Mouse (Mus musculus) midbrain, embryonic 11.5 days (tissue): Measurements from ENCODE around the gene Lhx6. TPM values are rescaled to one million over a fixed set of nuclear protein-coding genes. Genes with fewer than 3 reads are reported as not detected.

ENCODE experiments used
- ATAC-seq: fragments of 200-750 bp; cut with Nextera tagmentation; 2 replicates; pipeline ENCODE4 v1.8.0; 2017; ENCODE audit warnings: moderate TSS enrichment, moderate library complexity; ENCODE audit not compliant: low FRiP score
- DNase-seq: peaks from one replicate; pipeline ENCODE4 v3.0.0; 2015; ENCODE audit warnings: low spot score; ENCODE audit errors: missing footprints
- H3K27ac ChIP-seq: fragments of 300-500 bp; sonication (generic); 2 replicates; pipeline ENCODE4 v1.5.1; 2014; ENCODE audit warnings: low read depth, low read length
- H3K27me3 ChIP-seq: fragments of 300-500 bp; sonication (generic); 2 replicates; pipeline ENCODE4 v1.6.1; 2014; ENCODE audit warnings: mild to moderate bottlenecking, low read length, moderate library complexity, mixed read lengths; ENCODE audit not compliant: control insufficient read depth, insufficient read depth
- H3K36me3 ChIP-seq: fragments of 300-500 bp; sonication (generic); 2 replicates; pipeline ENCODE4 v1.6.1; 2014; ENCODE audit warnings: mild to moderate bottlenecking, low read length, moderate library complexity, mixed read lengths; ENCODE audit not compliant: control insufficient read depth, insufficient read depth
- H3K4me1 ChIP-seq: fragments of 300-500 bp; sonication (generic); 2 replicates; pipeline ENCODE4 v1.6.1; 2014; ENCODE audit warnings: low read length; ENCODE audit not compliant: control insufficient read depth, insufficient read depth
- H3K4me2 ChIP-seq: fragments of 300-500 bp; sonication (generic); 2 replicates; pipeline ENCODE4 v1.6.1; 2014; ENCODE audit warnings: mild to moderate bottlenecking, moderate library complexity
- H3K4me3 ChIP-seq: fragments of 300-500 bp; sonication (generic); 2 replicates; pipeline ENCODE4 v1.5.1; 2014; ENCODE audit warnings: low read depth, low read length
- H3K9ac ChIP-seq: fragments of 300-500 bp; sonication (generic); 2 replicates; pipeline ENCODE4 v1.6.1; 2014; ENCODE audit warnings: low read length
- H3K9me3 ChIP-seq: fragments of 300-500 bp; sonication (generic); 2 replicates; pipeline ENCODE4 v1.6.1; 2016; ENCODE audit warnings: low read length; ENCODE audit not compliant: control insufficient read depth
- WGBS: fragments of 180-500 bp; shearing (Covaris S2); extraction: QIAGEN DNeasy Blood & Tissue Kit; methylation state at CpG from one replicate; pipeline ENCODE4 v1.1.7; 2014; 5-methylcytosine and 5-hydroxymethylcytosine counted together
- polyA plus RNA-seq: library from polyadenylated mRNA; unstranded; fragments of >200 nt; fragmentation: Nextera tagmentation; extraction: Ambion mirVana; gene quantifications from 2 replicates; pipeline ENCODE4 v1.2.1, GENCODE M21; 2014

Gene Lhx6
- polyA plus RNA-seq, 1 experiment from 2014 or later = 0.92 TPM

- Histone ChIP-seq H3K36me3 (no peaks in the 10 kb centered on the region), H3K4me1 (peaks cover 5% of the 10 kb centered on the region), H3K9me3 (no peaks in the 10 kb centered on the region), H3K27ac (no peak overlapping the region), H3K27me3 (no peaks in the 10 kb centered on the region), H3K4me3 (no peak overlapping the region), H3K9ac (no peak overlapping the region), H3K4me2 (no peak overlapping the region)
- ATAC-seq = no peak
- no peak for DNase-seq
- 81% methylated on average over 3 of the region's 3 CpGs for WGBS
Observed at GRCm38 (mm10) chr2:36053249-36053648, 52.0 kb downstream of the Lhx6 start.

GRCm38 (mm10) chr2:36049567-36049954, 55.6 kb downstream of the Lhx6 start:
- DNase-seq (no peak), ATAC-seq (peak; percentile 43)
- Histone ChIP-seq H3K9ac (no peak overlapping the region), H3K27ac (no peak overlapping the region), H3K4me3 (peak overlapping the region; percentile 74), H3K4me2 (peak overlapping the region; percentile 78), H3K4me1 (peaks cover 7% of the 10 kb centered on the region), H3K27me3 (no peaks in the 10 kb centered on the region), H3K36me3 (no peaks in the 10 kb centered on the region), H3K9me3 (no peaks in the 10 kb centered on the region)
- 42% methylated on average over 10 of the region's 10 CpGs for WGBS

GRCm38 (mm10) chr2:36048748-36049566, 56.3 kb downstream of the Lhx6 start, which contains the start of the genes Ndufa8 and Morn5:
Gene Ndufa8, minus strand, starts transcription at chr2:36049406.
Gene Morn5, plus strand, starts transcription at chr2:36049458.
- no peak within 1 kb of the TSS for H3K27ac ChIP-seq
- peak within 1 kb of the TSS; percentile 88 for H3K9ac ChIP-seq
- no peaks in the 10 kb centered on the region for H3K36me3 ChIP-seq
- WGBS = 1% methylated on average over 44 of the region's 44 CpGs
- H3K9me3 ChIP-seq = no peaks in the 10 kb centered on the region
- peak within 1 kb of the TSS; percentile 74 for H3K4me3 ChIP-seq
- H3K4me1 ChIP-seq = peaks cover 7% of the 10 kb centered on the region
- H3K4me2 ChIP-seq = peak within 1 kb of the TSS; percentile 78
- DNase-seq (peak; percentile 100), ATAC-seq (peak; percentile 98)
- H3K27me3 ChIP-seq = no peaks in the 10 kb centered on the region

DNA sequence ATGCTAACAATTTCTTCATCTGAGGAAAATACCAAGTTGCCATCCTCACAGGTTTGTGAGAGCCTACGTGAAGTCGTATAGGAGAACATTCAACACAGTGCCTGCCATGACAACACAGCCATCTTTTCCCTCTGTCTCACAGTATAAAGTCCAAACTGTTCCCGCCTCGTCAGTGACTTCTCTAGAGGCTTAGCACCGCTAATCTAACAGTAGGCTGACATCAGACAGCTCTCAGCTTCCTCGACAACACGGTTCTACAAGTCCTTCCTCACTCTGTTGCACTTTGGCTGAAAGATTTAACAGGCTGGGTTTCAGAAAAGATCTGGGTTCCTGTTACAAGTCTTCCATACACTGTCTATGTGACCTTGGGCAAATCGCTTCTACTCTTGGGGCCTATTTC, 57.0 kb downstream of the Lhx6 start:
- ATAC-seq = no peak
- no peaks in the 10 kb centered on the region for H3K9me3 ChIP-seq

GRCm38 (mm10) chr2:36040872-36041271, 64.3 kb downstream of the Lhx6 start:
- 86% methylated on average over 1 of the region's 1 CpGs for WGBS
- Histone ChIP-seq H3K27me3 (no peaks in the 10 kb centered on the region), H3K36me3 (no peaks in the 10 kb centered on the region; the same call in 1 of the 2 replicates), H3K4me2 (no peak overlapping the region), H3K9me3 (no peaks in the 10 kb centered on the region), H3K4me3 (no peak overlapping the region), H3K9ac (no peak overlapping the region), H3K4me1 (no peaks in the 10 kb centered on the region), H3K27ac (no peak overlapping the region)
- DNase-seq = no peak
- no peak for ATAC-seq

More for the DNA sequence above, 57.0 kb downstream of the Lhx6 start:
- no peaks in the 10 kb centered on the region for H3K36me3 ChIP-seq
- H3K4me1 ChIP-seq = peaks cover 7% of the 10 kb centered on the region
- no peaks in the 10 kb centered on the region for H3K27me3 ChIP-seq
- 76% methylated on average over 8 of the region's 8 CpGs for WGBS
- no peak for DNase-seq
- peak overlapping the region; percentile 74 for H3K4me3 ChIP-seq
- H3K4me2 ChIP-seq = peak overlapping the region; percentile 78
- H3K27ac ChIP-seq = no peak overlapping the region
- H3K9ac ChIP-seq = peak overlapping the region; percentile 88

- H3K4me3 ChIP-seq = no peak overlapping the region
- H3K27ac ChIP-seq = no peak overlapping the region
- no peaks in the 10 kb centered on the region for H3K4me1 ChIP-seq
- H3K36me3 ChIP-seq = no peaks in the 10 kb centered on the region; the same call in 1 of the 2 replicates
- no peaks in the 10 kb centered on the region for H3K27me3 ChIP-seq
- WGBS = 80% methylated on average over 7 of the region's 7 CpGs
- no peak for DNase-seq
- no peak for ATAC-seq
- H3K9me3 ChIP-seq = no peaks in the 10 kb centered on the region
- H3K9ac ChIP-seq = no peak overlapping the region
- no peak overlapping the region for H3K4me2 ChIP-seq
Observed at GRCm38 (mm10) chr2:36039297-36039985, 65.8 kb downstream of the Lhx6 start.

DNA sequence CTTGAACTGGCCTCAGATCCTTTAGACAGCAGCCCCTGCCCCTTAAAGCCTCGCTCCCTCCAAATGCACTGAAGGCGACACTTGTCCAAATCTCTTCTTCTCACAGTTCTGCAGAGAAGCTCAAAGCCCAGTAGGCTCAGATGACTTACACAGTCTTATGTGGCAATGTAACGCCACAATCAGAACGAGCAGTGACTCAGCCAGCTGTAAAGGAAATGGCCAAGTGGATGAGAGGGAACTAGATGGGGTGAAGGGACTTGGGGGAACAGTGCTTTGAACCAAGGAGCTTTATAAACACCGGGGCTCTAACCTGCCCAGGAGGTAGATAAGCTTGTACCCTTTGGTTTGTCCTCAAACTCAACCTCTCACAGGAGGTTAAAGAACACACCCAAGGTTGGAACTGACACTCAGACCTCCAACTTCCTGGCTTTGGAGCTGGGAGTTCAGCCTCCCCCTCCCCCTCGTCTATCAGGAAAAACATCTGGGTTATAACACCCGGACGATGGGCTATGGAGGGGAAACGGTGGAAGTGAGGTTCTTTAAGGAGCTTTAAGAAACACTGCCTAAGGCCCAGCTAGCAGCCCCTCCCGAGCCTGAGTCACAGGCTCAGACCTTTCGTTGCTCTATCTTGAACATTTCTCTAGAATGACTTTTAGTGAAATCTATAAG, 69.7 kb downstream of the Lhx6 start:
- Histone ChIP-seq H3K4me2 (no peak overlapping the region), H3K4me1 (no peaks in the 10 kb centered on the region), H3K27ac (no peak overlapping the region)

GRCm38 (mm10) chr2:36034898-36035297, 70.3 kb downstream of the Lhx6 start:
- Histone ChIP-seq H3K27ac (no peak overlapping the region), H3K9me3 (no peaks in the 10 kb centered on the region), H3K4me2 (no peak overlapping the region), H3K36me3 (no peaks in the 10 kb centered on the region; the same call in 1 of the 2 replicates), H3K4me1 (no peaks in the 10 kb centered on the region), H3K4me3 (no peak overlapping the region), H3K9ac (no peak overlapping the region), H3K27me3 (no peaks in the 10 kb centered on the region)
- DNase-seq (no peak), ATAC-seq (no peak)
- WGBS = 87% methylated on average over 7 of the region's 7 CpGs

More for the DNA sequence above, 69.7 kb downstream of the Lhx6 start:
- H3K27me3 ChIP-seq = no peaks in the 10 kb centered on the region
- no peaks in the 10 kb centered on the region for H3K9me3 ChIP-seq
- ATAC-seq (no peak), DNase-seq (no peak)
- H3K9ac ChIP-seq = no peak overlapping the region
- WGBS = 85% methylated on average over 11 of the region's 11 CpGs
- H3K4me3 ChIP-seq = no peak overlapping the region
- no peaks in the 10 kb centered on the region; the same call in 1 of the 2 replicates for H3K36me3 ChIP-seq
